Mouse (Mus musculus) B cell, adult 2 months (primary cell): ENCODE measurements around the gene Keap1.
"Not testable (repeated sequence)": the region's sequence is repeated elsewhere in the genome, so short reads cannot be mapped to it uniquely, and the experiment has no call there.

Source experiments
- DNase-seq, 2 experiments: peaks; one replicate each; pipeline ENCODE4 v3.0.0; 2022

Gene Keap1

GRCm38 (mm10) chr9:21260491-21261040, 21.4 kb upstream of the Keap1 start:
- DNase-seq, result no peak

- not testable (repeated sequence) for DNase-seq
Observed at GRCm38 (mm10) chr9:21256349-21256748, 17.2 kb upstream of the Keap1 start.

GRCm38 (mm10) chr9:21254690-21255089, 15.5 kb upstream of the Keap1 start:
- DNase-seq, result no peak

DNA sequence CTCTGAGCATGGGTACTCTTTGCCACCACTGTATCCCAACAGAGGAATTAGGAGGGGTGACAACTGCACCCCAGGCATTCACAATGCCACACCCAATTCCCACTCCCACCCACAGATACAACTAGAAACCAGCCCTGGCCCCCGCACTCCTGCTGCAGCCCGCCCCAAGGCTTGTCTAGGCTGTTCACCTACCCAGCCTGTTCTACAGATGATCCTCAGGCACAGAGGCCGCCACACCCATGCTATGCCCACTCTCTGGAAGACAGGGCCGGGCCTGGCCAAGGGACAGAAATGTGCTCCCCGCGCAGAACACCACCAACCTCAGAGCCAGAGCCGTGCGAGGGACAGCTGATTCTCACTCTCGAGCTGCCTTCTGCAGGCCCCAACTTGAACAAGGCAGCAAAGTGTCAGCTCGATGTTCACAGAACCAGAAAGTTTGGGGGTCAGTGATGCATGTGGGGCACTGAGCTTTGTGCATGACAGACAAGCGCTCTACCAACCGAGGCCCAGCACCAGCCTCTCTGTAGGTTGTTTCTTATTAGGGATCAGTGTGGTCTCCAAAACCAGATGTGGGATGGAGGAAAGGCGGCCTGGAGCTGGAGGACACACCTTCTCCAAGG, 12.1 kb upstream of the Keap1 start:
- no peak for DNase-seq

DNA sequence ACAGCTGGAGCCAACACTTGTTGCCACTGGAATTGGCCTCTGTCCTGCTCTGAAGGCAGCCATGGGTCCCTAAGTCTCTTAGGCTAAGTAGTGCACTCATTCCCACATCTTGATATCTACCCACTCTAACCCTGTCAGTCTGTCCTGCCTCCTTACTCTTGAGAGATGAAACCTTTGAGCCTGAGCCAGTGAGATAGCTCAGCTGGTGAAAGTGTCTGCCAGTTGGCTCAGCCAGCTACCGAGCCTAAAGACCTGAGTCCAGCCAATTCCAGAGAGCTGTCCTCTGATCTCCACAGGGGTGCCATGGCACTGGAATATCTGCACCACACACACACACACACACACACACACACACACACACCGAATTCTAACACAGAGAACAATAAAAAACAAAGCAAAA, 11.3 kb upstream of the Keap1 start:
- no peak for DNase-seq

DNA sequence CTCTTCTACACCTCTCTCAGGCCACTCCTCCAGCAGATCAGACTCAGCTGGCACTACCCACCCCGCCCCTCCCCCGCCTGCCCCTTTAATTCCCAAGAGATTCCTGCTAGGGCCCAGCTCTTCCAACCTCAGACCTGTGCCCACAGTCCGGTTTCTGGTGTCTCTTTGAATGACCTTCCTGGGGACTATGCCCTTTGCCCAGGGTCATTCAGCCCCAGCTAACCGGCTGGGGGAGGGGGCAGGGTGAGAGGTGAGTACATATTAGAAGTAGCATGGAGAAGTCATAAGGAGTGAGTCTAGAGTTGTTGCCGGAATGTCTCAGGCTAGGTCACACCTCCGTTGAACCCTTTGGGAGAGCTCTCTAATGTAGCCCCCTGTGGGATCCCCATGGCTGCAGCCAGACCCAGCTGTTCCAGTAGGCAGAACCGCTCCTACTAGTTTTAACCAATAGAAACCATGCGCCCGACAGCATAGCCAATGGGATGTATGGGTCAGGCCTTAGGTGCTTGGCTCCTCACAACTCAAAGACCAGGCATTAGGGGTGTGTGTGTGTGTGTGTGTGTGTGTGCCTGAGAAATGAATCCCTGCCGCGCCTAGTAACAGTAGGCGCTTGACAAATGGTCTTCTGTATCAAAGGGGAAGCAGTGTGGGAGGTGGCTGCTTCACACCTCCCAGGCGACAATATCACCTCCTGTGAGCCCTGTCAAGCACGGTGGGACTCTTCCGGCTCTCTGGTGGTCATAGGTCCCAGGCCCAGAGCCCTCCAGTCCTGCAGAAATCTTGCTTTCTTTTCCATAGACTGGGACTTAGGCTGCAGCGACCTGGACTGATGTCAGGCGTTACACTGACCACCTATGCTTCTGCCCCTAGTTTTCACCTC, 10.7 kb upstream of the Keap1 start:
- DNase-seq, result no peak

GRCm38 (mm10) chr9:21248326-21248725, 9.2 kb upstream of the Keap1 start, which contains the start of gene S1pr5:
S1pr5 (minus strand) TSS chr9:21248443.
- no peak for DNase-seq

- DNase-seq, result no peak
Observed at GRCm38 (mm10) chr9:21246342-21246741, 7.2 kb upstream of the Keap1 start.

- no peak for DNase-seq
Observed at GRCm38 (mm10) chr9:21245113-21245487, 5.9 kb upstream of the Keap1 start.

- peak in 1 of 2 experiments; percentile 46 for DNase-seq
Observed at GRCm38 (mm10) chr9:21244428-21245112, 5.4 kb upstream of the Keap1 start.

DNA sequence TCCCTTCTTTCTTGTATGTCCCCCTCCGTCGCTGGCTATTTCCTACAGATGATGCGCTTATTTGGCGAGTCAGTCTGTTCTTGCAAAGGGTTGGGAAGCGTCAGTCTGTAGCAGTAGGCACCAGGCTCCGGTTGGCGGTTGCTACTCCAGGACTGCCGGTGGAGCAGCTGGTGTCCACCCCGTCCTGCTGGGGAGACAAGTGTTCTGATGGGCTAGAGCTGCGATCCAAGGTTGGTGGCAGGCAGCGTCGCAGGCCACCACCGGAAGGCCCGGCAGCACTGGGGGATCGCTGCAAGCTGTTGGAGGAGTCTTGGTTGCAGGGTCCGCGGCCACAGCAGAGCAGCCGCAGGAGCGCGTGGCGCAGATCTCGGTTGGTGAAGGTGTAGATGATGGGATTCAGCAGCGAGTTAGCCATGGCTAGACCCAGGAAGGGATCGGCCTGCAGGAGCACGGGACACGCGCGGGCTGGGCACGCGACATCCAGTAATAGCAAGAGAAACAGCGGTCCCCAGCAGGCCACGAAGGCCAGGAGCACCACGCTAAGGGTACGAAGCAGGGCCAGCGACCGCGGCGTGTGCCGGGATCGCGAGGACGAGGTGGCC, 4.8 kb upstream of the Keap1 start:
- DNase-seq, result no peak

DNA sequence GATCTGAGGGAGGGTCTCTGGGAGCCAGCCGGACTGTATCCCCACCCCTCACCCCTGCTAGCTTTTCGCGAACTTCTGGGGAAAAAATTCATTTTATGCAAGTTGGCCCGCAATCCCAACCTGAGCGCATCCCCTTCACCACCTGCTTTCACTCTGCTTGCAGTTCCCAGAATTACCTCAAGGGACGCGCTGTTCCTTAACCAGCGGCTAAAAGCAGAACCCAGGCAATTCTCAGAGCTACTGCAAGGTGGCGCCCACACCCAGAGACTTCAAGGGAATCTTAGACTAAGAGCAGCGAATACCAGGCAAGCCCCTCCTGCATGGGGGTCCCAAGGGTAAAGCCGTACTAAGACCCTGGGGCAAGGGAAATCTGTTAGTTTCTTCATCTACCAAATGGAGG, 2.2 kb upstream of the Keap1 start:
- peak; percentile 85 to 86 for DNase-seq

DNA sequence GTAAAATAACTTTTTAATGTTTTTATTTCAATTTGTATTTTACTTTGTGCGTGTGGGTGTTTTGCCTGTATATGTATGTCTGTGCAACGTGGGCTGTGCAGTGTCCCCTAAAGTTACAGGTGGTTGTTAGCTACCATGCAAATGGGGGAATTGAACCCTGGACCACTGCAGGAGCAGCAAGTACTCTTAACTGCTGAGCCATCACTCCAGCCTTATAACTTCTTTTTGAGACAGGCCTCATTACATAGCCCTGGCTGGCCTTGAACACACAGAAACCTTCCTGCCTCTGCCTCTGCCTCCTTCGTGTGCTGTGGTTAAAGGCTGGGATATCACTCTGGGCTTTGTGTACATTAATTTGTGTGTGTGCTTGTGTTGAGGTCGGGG, 296 bp upstream of the Keap1 start:
- DNase-seq, result peak in 1 of 2 experiments; percentile 23

GRCm38 (mm10) chr9:21238004-21238732, 993 bp downstream of the Keap1 start:
- DNase-seq, result no peak

DNA sequence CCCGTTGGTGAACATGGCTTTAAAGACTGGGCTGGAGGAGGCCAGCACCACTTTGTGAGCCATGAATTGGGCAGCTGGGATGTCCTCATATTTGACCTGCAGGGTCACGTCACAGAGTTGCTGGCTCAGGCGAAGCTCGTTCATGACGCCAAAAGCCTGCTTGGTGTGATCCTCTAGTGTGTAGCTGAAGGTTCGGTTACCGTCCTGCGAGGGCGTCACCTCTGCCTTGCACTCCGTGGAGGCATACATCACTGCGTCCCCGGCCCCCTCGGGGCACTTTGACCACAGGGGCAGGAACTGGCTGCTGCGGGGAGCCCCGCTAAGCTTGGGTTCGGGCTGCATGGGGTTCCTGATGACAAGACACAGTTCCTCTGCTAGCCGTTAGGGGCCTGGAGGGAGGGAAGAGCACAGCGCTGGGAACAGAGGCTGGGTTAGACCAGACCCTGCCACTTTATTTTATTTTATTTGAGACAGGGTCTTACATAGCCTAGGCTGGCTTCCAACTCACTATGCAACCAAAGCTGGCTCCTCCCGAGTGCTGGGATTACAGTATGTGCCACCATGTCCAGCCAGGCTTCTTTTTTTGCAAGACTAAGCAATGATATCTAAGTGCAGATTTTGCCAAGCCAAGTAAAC, 1.7 kb downstream of the Keap1 start:
- DNase-seq, result peak; percentile 61 to 63

GRCm38 (mm10) chr9:21236991-21237367, 2.2 kb downstream of the Keap1 start:
- no peak for DNase-seq

- DNase-seq, result no peak
Observed at GRCm38 (mm10) chr9:21235341-21235740, 3.8 kb downstream of the Keap1 start.

DNA sequence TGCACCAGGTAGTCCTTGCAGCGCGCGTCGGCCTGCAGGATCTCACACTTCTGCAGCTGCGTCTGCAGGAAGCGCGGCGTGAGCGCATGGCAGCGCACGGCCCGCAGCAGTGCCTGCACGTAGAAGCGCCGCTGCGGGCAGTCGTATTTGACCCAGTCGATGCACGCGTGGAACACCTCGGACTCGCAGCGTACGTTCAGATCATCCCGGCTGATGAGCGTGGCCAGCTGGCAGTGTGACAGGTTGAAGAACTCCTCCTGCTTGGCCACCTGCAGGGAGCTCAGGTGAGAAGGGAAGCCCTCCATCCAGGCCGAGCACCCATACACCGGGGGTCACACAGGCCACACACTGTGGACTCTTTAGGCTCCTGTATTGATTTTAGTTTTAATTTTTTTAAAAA, 5.4 kb downstream of the Keap1 start:
- no peak for DNase-seq

DNA sequence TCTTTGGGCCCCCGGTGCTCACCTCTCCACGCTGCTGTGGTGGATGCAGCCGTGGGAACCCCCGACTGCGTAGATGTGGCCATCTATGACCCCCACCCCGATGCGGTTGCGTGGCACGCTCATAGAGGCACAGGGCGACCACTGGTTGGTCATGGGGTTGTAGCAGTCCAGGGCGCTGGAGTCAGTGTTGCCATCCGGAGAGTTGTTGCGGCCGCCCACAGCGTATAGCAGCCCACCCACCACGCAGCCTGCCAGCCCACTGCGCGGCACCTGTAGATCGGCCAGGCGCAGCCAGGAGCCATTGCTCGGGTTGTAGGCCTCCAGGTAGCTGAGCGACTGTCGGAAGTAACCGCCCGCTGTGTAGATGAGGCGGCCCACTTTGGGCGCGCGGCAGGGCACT, 5.8 kb downstream of the Keap1 start:
- no peak for DNase-seq

GRCm38 (mm10) chr9:21232867-21233266, 6.3 kb downstream of the Keap1 start:
- no peak for DNase-seq

- DNase-seq, result no peak
Observed at GRCm38 (mm10) chr9:21231551-21231950, 7.6 kb downstream of the Keap1 start.

DNA sequence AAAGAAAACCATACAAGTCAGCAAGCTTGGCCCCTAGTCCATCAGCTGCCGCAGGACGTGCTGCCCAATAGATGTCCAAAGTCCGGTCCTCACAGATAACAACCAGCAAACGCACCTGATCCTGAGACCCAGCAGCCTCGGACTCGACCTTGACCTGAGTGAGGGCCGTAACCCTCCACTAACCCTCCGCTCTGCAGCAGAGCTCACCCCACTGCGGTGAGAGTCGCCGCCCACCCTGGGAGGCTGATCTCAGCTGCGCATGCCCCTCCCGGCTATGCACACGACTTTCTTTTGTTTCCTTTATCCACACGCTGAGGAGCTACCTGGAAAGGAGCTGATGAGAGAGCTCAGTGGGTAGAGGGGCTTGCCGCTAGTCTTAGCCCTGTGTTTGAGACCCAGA, 11.8 kb downstream of the Keap1 start:
- DNase-seq, result no peak
